Mouse (Mus musculus): Measurements from ENCODE around the gene D11Wsu47e. TPM values are rescaled to one million over a fixed set of nuclear protein-coding genes. Genes with fewer than 3 reads are reported as not detected.

The D11Wsu47e gene
- polyA plus RNA-seq, 1 experiment from 2014 or later, result 29.7 TPM

DNA sequence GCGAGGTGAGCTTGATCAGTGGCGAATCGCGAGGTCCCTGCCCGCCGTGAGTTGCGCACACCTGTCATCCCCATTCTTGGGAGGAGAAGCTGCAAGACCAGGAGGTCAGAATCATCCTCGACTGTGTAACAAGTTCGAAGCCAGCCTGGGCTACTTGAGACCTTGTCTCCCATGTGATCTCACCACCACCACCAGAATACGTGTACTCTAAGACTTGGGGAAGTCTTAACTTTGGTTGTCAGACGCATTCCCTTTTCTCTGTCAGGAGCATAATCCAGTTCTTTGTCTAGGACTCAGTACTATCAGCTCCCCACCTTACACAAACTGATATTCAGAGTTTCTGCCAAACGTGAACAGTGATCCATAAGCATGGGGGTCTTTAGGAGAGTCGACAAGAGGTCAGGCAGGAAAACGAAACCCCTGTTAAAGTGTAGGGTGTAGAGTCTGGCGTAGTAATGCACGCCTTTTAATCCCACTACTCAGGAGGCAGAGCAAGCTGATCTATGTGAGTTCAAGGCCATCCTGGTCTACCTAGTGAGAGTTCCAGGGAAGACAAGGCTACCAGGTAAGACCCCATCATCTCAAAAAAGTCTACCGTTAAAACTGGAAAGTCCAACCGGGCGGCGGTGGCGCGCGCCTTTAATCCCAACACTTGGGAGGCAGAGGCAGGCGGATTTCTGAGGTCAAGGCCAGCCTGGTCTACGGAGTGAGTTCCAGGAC is 655 bp downstream of the D11Wsu47e start:
- Histone ChIP-seq H3K27ac (ENCODE audit: low read depth, low read length) (peak overlapping the region; percentile 98; the same call in 1 of the 2 replicates), H3K27me3 (ENCODE audit: control insufficient read depth, insufficient read depth, low read length) (no peaks in the 10 kb centered on the region), H3K4me3 (ENCODE audit: low read length) (peak overlapping the region; percentile 96), H3K9me3 (ENCODE audit: control insufficient read depth, low read length) (no peaks in the 10 kb centered on the region), H3K9ac (ENCODE audit: low read depth, low read length) (peak overlapping the region; percentile 94), H3K36me3 (ENCODE audit: control insufficient read depth, insufficient read depth, low read length) (peaks cover 24% of the 10 kb centered on the region), H3K4me2 (replicated peaks; ENCODE audit: low read depth, low read length) (peak overlapping the region; percentile 82), H3K4me1 (ENCODE audit: control insufficient read depth, insufficient read depth, low read length) (peaks cover 34% of the 10 kb centered on the region)
- WGBS, result 39% methylated on average over 25 of the region's 25 CpGs
- ATAC-seq (ENCODE audit: low FRiP score, low TSS enrichment), result no peak

DNA sequence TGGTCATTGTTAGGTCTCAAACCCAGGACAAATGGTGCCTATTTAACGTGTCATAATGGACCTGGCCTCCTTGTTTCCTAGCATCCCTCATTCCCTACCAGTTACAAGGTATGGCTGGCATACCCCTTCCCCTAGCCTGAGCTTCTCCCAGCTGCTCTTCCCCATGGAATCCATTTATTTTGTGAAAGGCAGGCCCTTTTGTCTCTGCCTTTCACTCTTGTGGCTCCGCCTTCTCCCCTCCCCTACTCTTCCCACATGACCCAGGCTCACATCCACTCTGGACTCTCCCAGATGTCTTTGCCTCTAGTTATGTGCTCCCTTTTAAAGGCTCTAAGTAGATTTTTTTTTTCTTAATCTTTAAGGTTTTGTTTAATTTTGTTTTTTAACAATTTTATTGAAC is 2.8 kb downstream of the D11Wsu47e start:
- Histone ChIP-seq H3K27ac (ENCODE audit: low read depth, low read length) (no peak overlapping the region), H3K4me3 (ENCODE audit: low read length) (no peak overlapping the region), H3K9me3 (ENCODE audit: control insufficient read depth, low read length) (no peaks in the 10 kb centered on the region), H3K27me3 (ENCODE audit: control insufficient read depth, insufficient read depth, low read length) (no peaks in the 10 kb centered on the region), H3K4me2 (replicated peaks; ENCODE audit: low read depth, low read length) (no peak overlapping the region), H3K4me1 (ENCODE audit: control insufficient read depth, insufficient read depth, low read length) (peaks cover 23% of the 10 kb centered on the region), H3K9ac (ENCODE audit: low read depth, low read length) (no peak overlapping the region), H3K36me3 (ENCODE audit: control insufficient read depth, insufficient read depth, low read length) (peaks cover 43% of the 10 kb centered on the region)
- WGBS, result 72% methylated on average over 2 of the region's 2 CpGs
- no peak for ATAC-seq (ENCODE audit: low FRiP score, low TSS enrichment)

DNA sequence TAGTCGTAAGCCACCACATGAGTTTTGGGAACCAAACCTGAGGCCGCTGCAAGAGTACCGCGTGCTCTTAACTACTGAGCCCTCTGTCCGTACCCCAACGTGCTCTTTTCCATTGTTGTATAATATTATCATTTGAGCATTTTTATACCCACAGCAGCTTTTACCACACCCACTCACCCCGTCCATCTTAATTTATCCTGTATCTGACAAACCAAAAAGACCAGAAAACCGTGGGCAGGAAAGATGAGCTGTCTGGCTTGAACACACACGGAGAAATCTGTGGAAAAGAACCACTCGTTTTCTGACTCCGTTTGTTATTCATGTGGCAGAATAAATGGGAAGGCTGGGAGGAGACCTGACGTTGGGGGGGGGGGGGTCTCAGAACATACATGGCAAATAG is 6.3 kb downstream of the D11Wsu47e start:
- no peak overlapping the region for H3K4me3 ChIP-seq (ENCODE audit: low read length)
- WGBS, result 91% methylated on average over 12 of the region's 12 CpGs
- peaks cover 70% of the 10 kb centered on the region for H3K36me3 ChIP-seq (ENCODE audit: control insufficient read depth, insufficient read depth, low read length)

DNA sequence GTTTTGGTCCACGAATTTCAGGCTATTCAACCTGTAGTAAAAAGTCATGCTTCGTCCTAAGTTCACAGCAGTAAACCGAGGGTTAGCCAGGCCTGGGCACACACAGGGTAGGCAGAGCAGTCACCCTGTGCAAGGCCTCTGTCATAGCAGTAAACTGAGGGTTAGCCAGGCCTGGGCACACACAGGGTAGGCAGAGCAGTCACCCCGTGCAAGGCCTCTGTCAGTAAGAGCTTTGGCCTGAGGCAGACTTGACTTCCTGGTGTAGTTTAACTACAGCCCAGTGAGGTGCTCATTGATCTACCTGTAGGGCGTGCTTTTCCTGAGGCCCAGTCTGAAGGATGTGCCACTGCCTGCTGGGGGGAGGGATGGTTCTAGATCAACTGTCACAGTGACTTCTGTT is 7.1 kb downstream of the D11Wsu47e start:
- Histone ChIP-seq H3K27ac (ENCODE audit: low read depth, low read length) (no peak overlapping the region), H3K4me3 (ENCODE audit: low read length) (no peak overlapping the region), H3K9me3 (ENCODE audit: control insufficient read depth, low read length) (0 out of 2 replicates have a peak, but pooled peaks cover 4% of the 10 kb centered on the region), H3K36me3 (ENCODE audit: control insufficient read depth, insufficient read depth, low read length) (peaks cover 76% of the 10 kb centered on the region), H3K27me3 (ENCODE audit: control insufficient read depth, insufficient read depth, low read length) (no peaks in the 10 kb centered on the region), H3K4me1 (ENCODE audit: control insufficient read depth, insufficient read depth, low read length) (peaks cover 8% of the 10 kb centered on the region; the same call in 1 of the 2 replicates), H3K4me2 (replicated peaks; ENCODE audit: low read depth, low read length) (no peak overlapping the region), H3K9ac (ENCODE audit: low read depth, low read length) (no peak overlapping the region)
- no peak for ATAC-seq (ENCODE audit: low FRiP score, low TSS enrichment)
- WGBS, result 81% methylated on average over 5 of the region's 5 CpGs

More for the DNA sequence above, 6.3 kb downstream of the D11Wsu47e start:
- Histone ChIP-seq H3K27ac (ENCODE audit: low read depth, low read length) (no peak overlapping the region), H3K4me1 (ENCODE audit: control insufficient read depth, insufficient read depth, low read length) (peaks cover 8% of the 10 kb centered on the region; the same call in 1 of the 2 replicates), H3K9ac (ENCODE audit: low read depth, low read length) (no peak overlapping the region), H3K27me3 (ENCODE audit: control insufficient read depth, insufficient read depth, low read length) (no peaks in the 10 kb centered on the region), H3K4me2 (replicated peaks; ENCODE audit: low read depth, low read length) (no peak overlapping the region), H3K9me3 (ENCODE audit: control insufficient read depth, low read length) (0 out of 2 replicates have a peak, but pooled peaks cover 3% of the 10 kb centered on the region)
- ATAC-seq (ENCODE audit: low FRiP score, low TSS enrichment), result no peak

DNA sequence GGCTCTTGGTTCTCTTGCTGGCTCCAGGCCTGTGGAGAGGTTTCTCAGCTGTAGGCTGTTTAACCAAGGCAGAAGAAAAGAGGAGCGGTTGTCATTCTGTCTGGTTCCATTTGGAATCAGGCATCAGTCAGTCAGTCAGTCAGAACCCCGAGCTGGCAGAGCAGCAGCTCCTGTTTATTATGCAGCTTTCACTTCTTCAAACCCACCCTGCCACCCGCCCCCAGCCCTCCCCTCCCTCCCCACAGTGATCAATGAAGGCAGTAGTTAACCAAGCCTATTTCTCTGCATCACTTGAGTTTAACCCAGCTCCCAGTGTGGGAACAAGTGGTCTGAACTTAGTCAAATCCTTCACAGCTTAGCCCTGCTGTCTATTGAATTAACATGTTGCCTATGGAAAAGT is 7.6 kb downstream of the D11Wsu47e start:
- no peak overlapping the region for H3K27ac ChIP-seq (ENCODE audit: low read depth, low read length)
- H3K9me3 ChIP-seq (ENCODE audit: control insufficient read depth, low read length), result 0 out of 2 replicates have a peak, but pooled peaks cover 4% of the 10 kb centered on the region
- H3K4me3 ChIP-seq (ENCODE audit: low read length), result no peak overlapping the region
- H3K4me2 ChIP-seq (replicated peaks; ENCODE audit: low read depth, low read length), result no peak overlapping the region
- no peaks in the 10 kb centered on the region for H3K27me3 ChIP-seq (ENCODE audit: control insufficient read depth, insufficient read depth, low read length)
- peaks cover 2% of the 10 kb centered on the region; the same call in 1 of the 2 replicates for H3K4me1 ChIP-seq (ENCODE audit: control insufficient read depth, insufficient read depth, low read length)
- H3K36me3 ChIP-seq (ENCODE audit: control insufficient read depth, insufficient read depth, low read length), result peaks cover 77% of the 10 kb centered on the region
- H3K9ac ChIP-seq (ENCODE audit: low read depth, low read length), result no peak overlapping the region
- ATAC-seq (ENCODE audit: low FRiP score, low TSS enrichment), result no peak
- WGBS, result 68% methylated on average over 3 of the region's 3 CpGs

DNA sequence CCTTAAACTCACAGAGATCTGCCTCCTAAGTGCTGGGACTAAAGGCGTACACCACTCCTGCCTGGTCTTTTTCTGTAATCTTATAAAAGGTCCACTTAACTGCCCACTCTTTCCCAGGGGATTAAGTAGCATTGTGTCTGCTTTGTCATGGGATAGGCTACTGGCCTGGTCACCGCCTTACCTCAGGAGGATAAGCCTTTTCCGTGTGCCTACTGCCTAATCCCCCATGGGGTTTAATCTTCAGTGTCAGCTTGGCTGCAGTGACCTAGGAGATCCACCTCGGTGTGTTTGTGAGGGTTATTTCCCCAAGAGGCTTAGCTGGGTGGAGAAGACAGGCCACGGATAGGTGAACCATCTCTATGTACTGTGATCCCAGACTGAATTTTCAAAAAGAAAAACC is 13.4 kb downstream of the D11Wsu47e start:
- H3K4me1 ChIP-seq (ENCODE audit: control insufficient read depth, insufficient read depth, low read length), result no peaks in the 10 kb centered on the region
- no peak overlapping the region for H3K27ac ChIP-seq (ENCODE audit: low read depth, low read length)
- H3K4me2 ChIP-seq (replicated peaks; ENCODE audit: low read depth, low read length), result no peak overlapping the region
- H3K4me3 ChIP-seq (ENCODE audit: low read length), result no peak overlapping the region
- ATAC-seq (ENCODE audit: low FRiP score, low TSS enrichment), result no peak
- H3K27me3 ChIP-seq (ENCODE audit: control insufficient read depth, insufficient read depth, low read length), result no peaks in the 10 kb centered on the region
- H3K9ac ChIP-seq (ENCODE audit: low read depth, low read length), result no peak overlapping the region
- peaks cover 29% of the 10 kb centered on the region for H3K36me3 ChIP-seq (ENCODE audit: control insufficient read depth, insufficient read depth, low read length)
- 77% methylated on average over 5 of the region's 5 CpGs for WGBS
- 0 out of 2 replicates have a peak, but pooled peaks cover 4% of the 10 kb centered on the region for H3K9me3 ChIP-seq (ENCODE audit: control insufficient read depth, low read length)

DNA sequence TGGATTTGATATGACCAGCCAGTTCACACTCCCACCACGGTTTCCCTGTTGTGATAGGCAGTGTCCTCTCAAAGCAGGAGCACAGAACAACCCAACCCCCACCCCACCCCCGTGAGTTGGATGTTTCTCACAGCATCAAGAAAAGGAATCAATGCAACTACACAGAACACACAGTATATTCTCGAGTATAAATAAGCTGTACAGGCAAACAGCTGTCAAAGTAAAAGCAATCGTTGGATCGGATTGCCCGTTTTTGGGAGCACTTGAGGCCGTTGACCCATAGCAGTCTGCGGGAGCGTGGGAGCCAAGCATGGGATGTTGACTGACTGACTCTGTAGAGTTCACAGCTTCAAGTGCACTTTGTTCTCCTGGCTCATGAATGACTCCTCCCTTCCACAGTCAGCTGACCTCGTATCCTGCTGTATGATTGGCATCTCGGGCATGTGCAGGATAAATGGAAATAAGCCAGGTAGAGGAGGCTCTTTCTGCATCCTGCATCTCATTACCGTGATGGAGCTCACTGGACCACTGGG is 13.9 kb downstream of the D11Wsu47e start:
- Histone ChIP-seq H3K36me3 (ENCODE audit: control insufficient read depth, insufficient read depth, low read length) (peaks cover 23% of the 10 kb centered on the region), H3K4me1 (ENCODE audit: control insufficient read depth, insufficient read depth, low read length) (no peaks in the 10 kb centered on the region), H3K4me3 (ENCODE audit: low read length) (no peak overlapping the region), H3K27me3 (ENCODE audit: control insufficient read depth, insufficient read depth, low read length) (no peaks in the 10 kb centered on the region), H3K4me2 (replicated peaks; ENCODE audit: low read depth, low read length) (no peak overlapping the region), H3K9me3 (ENCODE audit: control insufficient read depth, low read length) (0 out of 2 replicates have a peak, but pooled peaks cover 4% of the 10 kb centered on the region), H3K27ac (ENCODE audit: low read depth, low read length) (no peak overlapping the region), H3K9ac (ENCODE audit: low read depth, low read length) (no peak overlapping the region)
- 46% methylated on average over 12 of the region's 12 CpGs for WGBS
- peak; percentile 59; the same call in 1 of the 2 replicates for ATAC-seq (ENCODE audit: low FRiP score, low TSS enrichment)

DNA sequence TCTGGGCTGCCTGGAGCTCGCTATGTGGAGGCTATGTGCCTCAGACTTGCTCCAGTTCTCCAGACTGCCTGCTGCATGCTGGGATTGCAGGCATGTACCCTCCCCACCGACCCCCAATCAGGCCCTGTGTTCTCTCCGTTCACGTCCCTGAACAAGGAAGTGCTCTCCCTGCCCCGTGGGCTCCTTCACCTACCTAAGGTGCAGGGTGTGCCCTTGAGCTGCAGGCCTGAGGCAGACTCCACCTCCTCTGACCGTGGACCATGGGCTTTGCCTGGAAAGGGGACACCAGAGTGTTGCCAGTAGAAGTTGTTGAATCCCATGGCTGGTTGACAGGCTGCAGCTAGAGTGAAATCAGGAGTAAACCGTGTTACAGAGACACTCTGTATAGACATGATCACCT is 15.4 kb downstream of the D11Wsu47e start:
- Histone ChIP-seq H3K4me1 (ENCODE audit: control insufficient read depth, insufficient read depth, low read length) (no peaks in the 10 kb centered on the region), H3K9ac (ENCODE audit: low read depth, low read length) (no peak overlapping the region), H3K4me3 (ENCODE audit: low read length) (no peak overlapping the region), H3K36me3 (ENCODE audit: control insufficient read depth, insufficient read depth, low read length) (peaks cover 11% of the 10 kb centered on the region), H3K27me3 (ENCODE audit: control insufficient read depth, insufficient read depth, low read length) (no peaks in the 10 kb centered on the region), H3K27ac (ENCODE audit: low read depth, low read length) (no peak overlapping the region), H3K9me3 (ENCODE audit: control insufficient read depth, low read length) (0 out of 2 replicates have a peak, but pooled peaks cover 4% of the 10 kb centered on the region), H3K4me2 (replicated peaks; ENCODE audit: low read depth, low read length) (no peak overlapping the region)
- 73% methylated on average over 7 of the region's 7 CpGs for WGBS
- ATAC-seq (ENCODE audit: low FRiP score, low TSS enrichment), result no peak

DNA sequence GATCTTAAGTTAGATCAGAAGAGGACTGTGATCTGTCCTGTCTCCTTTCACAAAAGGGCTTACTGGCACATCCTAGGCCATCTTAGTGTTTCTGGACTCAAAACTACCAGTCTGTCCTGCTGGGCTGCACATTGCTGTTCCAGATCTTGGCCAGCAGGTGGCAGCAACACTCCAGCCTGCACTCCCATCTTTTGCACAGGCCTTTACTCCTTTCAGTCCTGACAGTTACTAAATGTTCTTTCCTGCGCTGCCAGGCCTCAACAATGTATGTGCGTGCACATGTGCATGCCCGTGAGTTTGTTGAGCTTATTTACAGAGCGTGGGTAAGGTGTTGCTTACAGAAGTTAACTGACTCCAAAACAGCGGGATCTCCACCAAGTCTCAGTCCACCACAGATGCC is 19.5 kb downstream of the D11Wsu47e start:
- Histone ChIP-seq H3K27me3 (ENCODE audit: control insufficient read depth, insufficient read depth, low read length) (no peaks in the 10 kb centered on the region), H3K36me3 (ENCODE audit: control insufficient read depth, insufficient read depth, low read length) (no peaks in the 10 kb centered on the region; the same call in 1 of the 2 replicates), H3K4me1 (ENCODE audit: control insufficient read depth, insufficient read depth, low read length) (peaks cover 3% of the 10 kb centered on the region; the same call in 1 of the 2 replicates), H3K27ac (ENCODE audit: low read depth, low read length) (no peak overlapping the region), H3K4me3 (ENCODE audit: low read length) (no peak overlapping the region), H3K4me2 (replicated peaks; ENCODE audit: low read depth, low read length) (no peak overlapping the region), H3K9ac (ENCODE audit: low read depth, low read length) (no peak overlapping the region), H3K9me3 (ENCODE audit: control insufficient read depth, low read length) (no peaks in the 10 kb centered on the region)
- ATAC-seq (ENCODE audit: low FRiP score, low TSS enrichment), result peak; percentile 56; the same call in 1 of the 2 replicates
- 42% methylated on average over 5 of the region's 5 CpGs for whole genome bisulfite sequencing
